Comparison of ENCODE assay signal across 27 mouse cellular contexts in the genomic region with DNA sequence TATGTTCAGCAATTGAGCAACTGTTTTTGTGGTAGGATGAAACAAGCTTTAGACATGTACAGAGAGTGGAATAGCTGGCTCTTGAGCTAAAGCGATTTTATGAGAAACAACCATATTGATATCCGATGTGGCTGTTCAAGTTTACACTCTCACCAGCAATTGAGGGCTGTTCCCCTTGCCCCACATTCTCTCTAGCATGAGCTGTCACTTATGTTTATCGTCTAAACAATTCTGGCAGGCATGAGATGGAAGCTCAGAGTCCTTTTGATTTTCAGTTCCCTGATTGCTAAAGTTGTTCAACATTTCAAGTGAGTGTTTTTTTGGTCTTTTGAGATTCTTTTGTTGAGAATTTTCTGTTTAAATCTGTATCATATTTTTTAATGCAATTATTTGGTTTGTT.
DNase-seq lines count a peak whose midpoint lies in the region; ATAC-seq and TF ChIP-seq lines count a peak whose summit lies in the region.
"Had no signal": no experiment of that assay in that cellular context is flagged by ENCODE, and none has a peak within 500 bp of the region (broad histone marks: within the 10 kb centered on the region; RNA-seq: fewer than 3 reads in every experiment).

No protein-coding gene starts in this region.

- no peaks in the 10 kb centered on the region for H3K27me3 ChIP-seq in midbrain, embryonic 11.5 days (ENCODE audit: control insufficient read depth, insufficient read depth, low read length)
- no peaks in the 10 kb centered on the region for H3K27me3 ChIP-seq in midbrain, embryonic 13.5 days
- no peaks in the 10 kb centered on the region for H3K27me3 ChIP-seq in forebrain, postnatal 0 days (ENCODE audit: insufficient read depth, low read length)
- no peaks in the 10 kb centered on the region for H3K27me3 ChIP-seq in forebrain, embryonic 16.5 days (replicated peaks; ENCODE audit: control insufficient read depth, insufficient read depth, low read length)
- H3K27me3 ChIP-seq: CH12.LX; embryonic facial prominence, embryonic 13.5 days; embryonic facial prominence, embryonic 15.5 days; forebrain, embryonic 12.5 days had no signal

- WGBS in midbrain, embryonic 11.5 days = 83% methylated on average over 3 of the region's 3 CpGs
- 85% methylated on average over 3 of the region's 3 CpGs for WGBS in midbrain, embryonic 13.5 days
- WGBS in forebrain, postnatal 0 days = 66% methylated on average over 3 of the region's 3 CpGs
- 80% methylated on average over 3 of the region's 3 CpGs for WGBS in forebrain, embryonic 16.5 days

- no peak for TF ChIP-seq CTCF in brain, embryonic 14.5 days (IDR thresholded peaks at IDR 0.05; ENCODE audit: borderline replicate concordance, extremely low read depth, insufficient read depth, insufficient read length)
- TF ChIP-seq CTCF in forebrain, postnatal 0 days (IDR thresholded peaks at IDR 0.05; ENCODE audit: low read depth) = no peak

- H3K4me3 ChIP-seq in midbrain, embryonic 11.5 days (ENCODE audit: low read depth, low read length) = no peak overlapping the region
- no peak overlapping the region for H3K4me3 ChIP-seq in midbrain, embryonic 13.5 days (replicated peaks)
- H3K4me3 ChIP-seq in forebrain, postnatal 0 days (ENCODE audit: low read depth, low read length) = no peak overlapping the region
- no peak overlapping the region for H3K4me3 ChIP-seq in forebrain, embryonic 16.5 days (replicated peaks; ENCODE audit: low read length)
- H3K4me3 ChIP-seq: embryonic facial prominence, embryonic 13.5 days; embryonic facial prominence, embryonic 15.5 days; erythroblast, embryonic 14.5 days; forebrain, embryonic 10.5 days; forebrain, embryonic 12.5 days had no signal

- H3K27ac ChIP-seq in midbrain, embryonic 11.5 days (ENCODE audit: low read depth, low read length) = no peak overlapping the region
- H3K27ac ChIP-seq in midbrain, embryonic 13.5 days = no peak overlapping the region
- H3K27ac ChIP-seq in forebrain, postnatal 0 days (ENCODE audit: low read depth, low read length) = no peak overlapping the region
- H3K27ac ChIP-seq in forebrain, embryonic 16.5 days (ENCODE audit: low read length) = no peak overlapping the region
- H3K27ac ChIP-seq: embryonic facial prominence, embryonic 13.5 days; embryonic facial prominence, embryonic 15.5 days; forebrain, embryonic 10.5 days; forebrain, embryonic 12.5 days had no signal

- H3K9me3 ChIP-seq in midbrain, embryonic 11.5 days (ENCODE audit: control insufficient read depth, low read length) = no peaks in the 10 kb centered on the region
- no peaks in the 10 kb centered on the region for H3K9me3 ChIP-seq in midbrain, embryonic 13.5 days
- H3K9me3 ChIP-seq in forebrain, postnatal 0 days (ENCODE audit: low read length) = no peaks in the 10 kb centered on the region
- no peaks in the 10 kb centered on the region for H3K9me3 ChIP-seq in forebrain, embryonic 16.5 days (ENCODE audit: control insufficient read depth, low read length)
- H3K9me3 ChIP-seq: embryonic facial prominence, embryonic 13.5 days; embryonic facial prominence, embryonic 15.5 days; forebrain, embryonic 10.5 days; forebrain, embryonic 12.5 days; G1E had no signal

- no peak overlapping the region for H3K9ac ChIP-seq in midbrain, embryonic 11.5 days (ENCODE audit: low read length)
- no peak overlapping the region for H3K9ac ChIP-seq in midbrain, embryonic 13.5 days (replicated peaks)
- no peak overlapping the region for H3K9ac ChIP-seq in forebrain, postnatal 0 days
- H3K9ac ChIP-seq in forebrain, embryonic 16.5 days (replicated peaks; ENCODE audit: low read depth, low read length) = no peak overlapping the region
- H3K9ac ChIP-seq: embryonic facial prominence, embryonic 13.5 days; embryonic facial prominence, embryonic 15.5 days; forebrain, embryonic 12.5 days had no signal

- no peak for ATAC-seq in midbrain, embryonic 11.5 days (ENCODE audit: low FRiP score)
- no peak for ATAC-seq in midbrain, embryonic 13.5 days
- no peak for ATAC-seq in forebrain, postnatal 0 days
- ATAC-seq in forebrain, embryonic 16.5 days = no peak
- ATAC-seq: CD4-positive, CD25-positive, alpha-beta regulatory T cell, adult 4 months; forebrain, embryonic 14.5 days had no signal

- no peak for TF ChIP-seq POLR2A in brain, embryonic 14.5 days (IDR thresholded peaks at IDR 0.05; ENCODE audit: borderline replicate concordance, extremely low read depth, insufficient read depth, insufficient read length, poor library complexity, severe bottlenecking)

- no peaks in the 10 kb centered on the region for H3K4me1 ChIP-seq in midbrain, embryonic 11.5 days (ENCODE audit: control insufficient read depth, insufficient read depth, low read length)
- H3K4me1 ChIP-seq in midbrain, embryonic 13.5 days (replicated peaks) = no peaks in the 10 kb centered on the region
- H3K4me1 ChIP-seq in forebrain, postnatal 0 days (ENCODE audit: insufficient read depth) = no peaks in the 10 kb centered on the region
- no peaks in the 10 kb centered on the region for H3K4me1 ChIP-seq in forebrain, embryonic 16.5 days (replicated peaks; ENCODE audit: control insufficient read depth, insufficient read depth, low read length)
- H3K4me1 ChIP-seq: embryonic facial prominence, embryonic 13.5 days; embryonic facial prominence, embryonic 15.5 days; forebrain, embryonic 10.5 days; forebrain, embryonic 12.5 days had no signal

- peak; percentile 67 for DNase-seq in midbrain, embryonic 11.5 days (ENCODE audit: low spot score, missing footprints)
- DNase-seq in Muller cell, postnatal 12 days (ENCODE audit: inconsistent ontology term) = peak; percentile 19
- DNase-seq in brain, embryonic 14.5 days (ENCODE audit: low read depth) = peak; percentile 10
- DNase-seq in retina, postnatal 1 day = peak; percentile 67
- DNase-seq in forebrain, postnatal 0 days = no peak
- DNase-seq: adrenal gland, adult 8-10 months; adrenal gland, postnatal 14 days; adrenal gland, postnatal 36 days; B cell, adult 2 months; cerebellum, adult 11 months; cerebellum, adult 18-20 months; cerebellum, adult 8-10 months; cerebellum, adult 9-11 months; cerebellum, postnatal 14 days; cerebellum, postnatal 36 days; embryo, embryonic 11 days had no signal

- H3K4me2 ChIP-seq in midbrain, embryonic 11.5 days = no peak overlapping the region
- no peak overlapping the region for H3K4me2 ChIP-seq in midbrain, embryonic 13.5 days (replicated peaks)
- no peak overlapping the region for H3K4me2 ChIP-seq in forebrain, postnatal 0 days (ENCODE audit: low read depth)
- no peak overlapping the region for H3K4me2 ChIP-seq in forebrain, embryonic 16.5 days (ENCODE audit: low read length)
- H3K4me2 ChIP-seq: embryonic facial prominence, embryonic 13.5 days; embryonic facial prominence, embryonic 15.5 days; forebrain, embryonic 12.5 days had no signal

- no peaks in the 10 kb centered on the region for H3K36me3 ChIP-seq in midbrain, embryonic 11.5 days (ENCODE audit: control insufficient read depth, insufficient read depth, low read length)
- no peaks in the 10 kb centered on the region for H3K36me3 ChIP-seq in midbrain, embryonic 13.5 days
- H3K36me3 ChIP-seq in forebrain, postnatal 0 days (ENCODE audit: insufficient read depth) = no peaks in the 10 kb centered on the region
- H3K36me3 ChIP-seq in forebrain, embryonic 16.5 days (ENCODE audit: control insufficient read depth, insufficient read depth) = no peaks in the 10 kb centered on the region
- H3K36me3 ChIP-seq: embryonic facial prominence, embryonic 13.5 days; embryonic facial prominence, embryonic 15.5 days; forebrain, embryonic 10.5 days; forebrain, embryonic 12.5 days; G1E had no signal
